Mouse (Mus musculus) gastrocnemius, postnatal 36 days (tissue): ENCODE data around the gene Cox19. TPM values are rescaled to one million over a fixed set of nuclear protein-coding genes. Genes with fewer than 3 reads are reported as not detected.
"Not testable (repeated sequence)": the region's sequence is repeated elsewhere in the genome, so short reads cannot be mapped to it uniquely, and the experiment has no call there.

Experiments used
- DNase-seq, 2 experiments: peaks; one replicate each; pipeline ENCODE4 v3.0.0; 2022
- intact Hi-C: fragments of 180-260 bp; cut with DNase I; formaldehyde crosslinking; loops from one replicate; pipeline ENCODE4 v1.15.1; 2025
- total RNA-seq, 2 experiments: library from RNA; stranded (reverse); gene quantifications; 2 replicates each; pipeline ENCODE4 v1.2.3; 2021

Gene Cox19
- total RNA-seq, 2 experiments from 2014 or later: 52.8 to 68.3 TPM

DNA sequence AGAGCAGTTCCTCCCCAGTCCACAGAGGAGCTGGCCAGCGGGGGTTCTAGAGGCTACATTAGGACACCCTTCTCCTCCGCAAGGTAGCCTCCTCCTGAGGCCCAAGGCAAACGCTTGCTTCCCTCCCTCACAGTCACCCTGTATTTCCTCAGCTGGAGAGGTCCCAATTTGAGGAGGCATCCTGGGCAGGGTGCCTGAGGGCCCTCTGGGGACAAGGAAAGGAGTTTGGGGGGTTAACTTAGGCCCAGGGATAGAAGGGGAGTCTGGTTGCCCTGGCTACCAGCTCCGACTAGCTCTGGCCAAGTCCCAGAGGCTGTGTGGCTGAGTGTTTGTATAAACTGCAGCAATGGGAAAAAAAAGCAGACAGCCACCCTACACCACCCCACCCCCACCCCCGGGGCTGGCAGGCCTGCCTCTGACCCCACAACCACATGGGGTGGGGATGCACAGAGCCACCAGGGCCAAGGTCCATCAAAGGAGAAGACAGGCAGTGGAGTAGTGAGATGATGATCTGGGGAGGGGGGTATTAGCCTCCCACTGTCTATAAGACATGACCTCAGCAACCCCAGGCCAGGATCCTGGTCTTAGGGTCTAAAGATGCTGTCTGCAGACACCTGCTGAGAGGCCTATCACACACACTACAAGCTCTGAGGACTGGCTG is 13.8 kb upstream of the Cox19 start:
- intact Hi-C loops: loop anchor here (2.0 to 5.0 kb wide), 3 partner anchors 32 to 97 kb away; partner anchors contain the start of gene 3110082I17Rik

DNA sequence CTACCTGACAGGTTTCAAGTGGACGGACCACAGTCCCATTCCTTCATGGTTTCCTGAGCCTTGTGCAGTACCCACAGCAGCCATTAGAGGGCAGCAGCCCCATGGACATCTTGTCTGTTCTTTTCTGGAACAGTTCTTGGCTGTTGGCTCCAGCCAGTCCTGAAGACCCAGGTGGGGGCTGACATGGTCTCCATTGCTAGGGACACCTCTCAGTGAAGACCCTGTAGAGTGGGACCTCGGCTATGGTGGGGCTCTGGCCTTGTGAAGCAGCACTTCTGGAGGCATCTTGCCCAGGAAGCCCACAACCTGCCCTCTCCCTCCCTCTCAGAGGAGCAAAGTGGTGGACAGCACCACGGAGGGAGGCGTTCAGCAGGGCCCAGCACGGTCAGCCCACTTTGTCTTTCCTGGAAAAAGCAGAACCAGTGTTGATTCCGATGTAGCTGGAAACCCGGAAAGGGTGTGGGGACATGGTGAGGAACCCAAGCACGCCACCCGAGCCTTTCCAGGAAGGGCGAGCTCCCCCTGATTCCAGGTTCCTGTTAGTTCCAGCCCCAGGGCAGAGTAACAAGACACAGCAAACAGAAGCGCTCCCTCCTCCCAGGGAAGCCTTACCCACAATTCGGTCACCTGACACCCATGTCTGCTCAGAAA is 13.2 kb upstream of the Cox19 start:
- intact Hi-C loops: loop anchor here (2.0 to 5.0 kb wide), 3 partner anchors 32 to 98 kb away; partner anchors contain the start of gene 3110082I17Rik
- DNase-seq: peak; percentile 86 to 93

More for the DNA sequence above, 13.8 kb upstream of the Cox19 start:
- no peak for DNase-seq

- no peak for DNase-seq
- intact Hi-C loops: loop anchor here (2.0 to 5.0 kb wide), 4 partner anchors 33 to 141 kb away; partner anchors contain the start of gene 3110082I17Rik
These were observed 12.6 kb upstream of the Cox19 start for GRCm38 (mm10) chr5:139363858-139364257.

GRCm38 (mm10) chr5:139359244-139359643 is 8.0 kb upstream of the Cox19 start:
- intact Hi-C loops: no loop called here
- DNase-seq: no peak

DNA sequence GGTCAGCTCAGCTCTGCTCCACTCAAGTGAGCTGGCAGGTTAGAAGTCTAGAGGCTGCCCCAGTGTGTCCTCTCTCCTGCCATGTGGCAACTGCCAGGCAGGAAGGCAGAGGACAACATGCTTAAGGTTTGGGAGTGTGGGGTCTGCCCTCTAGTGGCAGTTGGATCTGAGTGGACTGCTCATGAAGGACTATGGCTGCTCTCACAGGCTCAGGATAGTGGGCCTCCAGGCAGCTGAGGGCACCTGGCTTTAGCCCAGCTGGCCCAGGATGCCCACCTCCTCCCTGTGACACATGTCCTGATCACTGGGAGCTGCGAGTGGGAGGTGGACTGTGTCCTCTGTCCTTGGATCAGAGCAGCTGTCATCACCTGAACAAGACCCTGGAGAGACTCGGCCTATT is 7.4 kb upstream of the Cox19 start:
- no peak for DNase-seq

GRCm38 (mm10) chr5:139355235-139355772 is 4.1 kb upstream of the Cox19 start:
- DNase-seq: peak; percentile 70 to 76
- intact Hi-C loops: loop anchor here (1.0 kb wide), 1 partner anchor 23 kb away; no protein-coding TSS in a partner anchor

More for the DNA sequence above, 7.4 kb upstream of the Cox19 start:
- intact Hi-C loops: no loop called here

DNA sequence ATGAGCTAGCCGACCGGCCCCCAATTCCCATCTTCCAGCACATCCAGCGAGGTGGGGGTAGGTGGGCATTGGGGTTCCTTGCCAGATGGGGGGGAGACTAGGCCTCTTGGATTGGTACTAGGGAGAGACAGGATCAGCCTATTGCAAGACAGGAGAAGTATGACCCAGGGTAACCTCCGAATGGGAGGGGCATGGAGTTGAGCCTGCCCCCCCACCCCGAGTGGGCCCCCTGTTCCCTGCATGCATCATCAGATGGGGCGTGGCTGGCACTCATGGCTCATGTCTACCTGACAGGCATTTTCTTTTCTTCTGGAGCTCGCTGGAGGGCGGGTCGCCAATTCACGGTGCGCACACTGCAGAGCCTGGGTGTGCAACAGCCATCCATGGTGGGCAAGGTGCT is 2.7 kb upstream of the Cox19 start:
- no peak for DNase-seq
- intact Hi-C loops: no loop called here

- intact Hi-C loops: no loop called here
- no peak for DNase-seq
These were observed 2.3 kb upstream of the Cox19 start for GRCm38 (mm10) chr5:139353496-139353895.

GRCm38 (mm10) chr5:139352317-139352716 is 1.1 kb upstream of the Cox19 start, which contains the start of gene Cyp2w1:
Cyp2w1 (plus strand) TSS chr5:139352617.
- no peak for DNase-seq
- intact Hi-C loops: no loop called here

DNA sequence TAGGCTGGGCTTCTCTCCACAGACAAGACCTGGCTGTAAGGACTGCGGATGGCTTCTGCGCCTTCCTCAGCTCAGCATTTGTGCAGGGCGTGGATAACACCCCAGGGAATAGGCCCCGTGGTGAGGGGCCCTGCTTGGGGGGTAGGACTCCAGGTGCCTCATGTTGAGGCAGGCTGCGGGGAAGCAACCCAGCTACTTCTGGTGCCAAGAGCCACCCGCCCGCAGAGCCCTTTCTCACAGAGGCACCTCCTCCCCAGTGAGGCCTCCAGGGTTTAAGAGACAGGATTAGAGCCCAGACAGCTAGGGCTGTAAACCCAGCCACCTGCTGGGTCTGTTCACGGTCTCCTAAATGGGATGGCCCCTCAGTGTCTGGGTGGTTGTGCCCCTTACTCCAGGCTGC is 410 bp upstream of the Cox19 start:
- intact Hi-C loops: no loop called here
- DNase-seq: no peak

GRCm38 (mm10) chr5:139349713-139350112 is 1.5 kb downstream of the Cox19 start:
- no peak for DNase-seq
- intact Hi-C loops: no loop called here

- intact Hi-C loops: no loop called here
- DNase-seq: no peak
These were observed 4.0 kb downstream of the Cox19 start for GRCm38 (mm10) chr5:139347225-139347624.

DNA sequence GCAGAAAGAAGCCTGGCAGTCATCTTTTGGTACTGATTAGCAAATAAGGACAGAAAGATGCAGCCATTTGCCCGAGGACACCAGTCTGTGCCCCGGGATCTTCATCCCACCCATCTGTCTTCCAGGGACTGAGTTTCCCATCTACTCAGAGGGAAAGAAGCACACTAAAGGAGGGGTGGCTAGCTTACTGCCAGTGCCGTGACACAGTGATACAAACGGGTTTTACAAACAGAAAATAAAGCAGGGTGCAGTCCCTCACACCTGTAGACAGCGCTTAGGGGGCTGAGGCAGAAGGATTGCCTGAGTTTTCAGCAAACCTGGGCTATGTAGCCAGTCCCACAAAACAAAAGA is 5.9 kb downstream of the Cox19 start:
- DNase-seq: no peak
- intact Hi-C loops: no loop called here

DNA sequence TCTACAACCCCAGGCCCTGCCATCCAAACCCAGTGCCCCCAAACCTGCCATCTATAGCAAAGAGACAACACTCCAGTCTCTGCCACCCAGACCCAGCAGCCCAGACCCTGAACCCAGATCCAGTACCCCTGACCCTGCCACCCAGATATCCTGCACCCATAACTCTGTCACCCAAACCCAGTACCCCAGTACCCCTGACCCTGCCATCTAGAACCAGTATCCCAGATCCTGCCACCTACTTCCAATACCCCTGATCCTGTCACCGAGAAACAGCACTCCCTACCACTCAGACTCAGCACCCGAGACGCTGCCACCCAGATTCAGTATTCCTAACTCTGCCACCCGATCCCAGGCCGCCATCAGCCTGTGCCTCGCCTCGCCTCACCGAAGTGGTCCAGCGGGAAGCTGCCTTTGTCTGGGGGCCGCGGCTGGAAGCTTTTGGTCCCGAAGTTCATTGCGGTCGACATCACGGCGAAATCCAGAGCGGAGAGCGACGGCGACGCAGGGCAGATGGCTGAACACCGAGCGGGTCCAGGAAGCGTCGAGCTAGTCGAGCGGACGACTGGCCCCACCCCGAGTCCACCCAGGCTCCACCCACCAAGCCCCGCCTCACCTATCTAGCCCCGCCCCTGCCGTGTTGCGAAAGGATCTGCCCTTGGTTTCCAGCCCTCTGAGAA is 6.4 kb downstream of the Cox19 start:
- intact Hi-C loops: no loop called here
- peak; percentile 97 for DNase-seq

- peak; percentile 67 to 71 for DNase-seq
- intact Hi-C loops: no loop called here
These were observed 7.1 kb downstream of the Cox19 start for GRCm38 (mm10) chr5:139344021-139344686.

DNA sequence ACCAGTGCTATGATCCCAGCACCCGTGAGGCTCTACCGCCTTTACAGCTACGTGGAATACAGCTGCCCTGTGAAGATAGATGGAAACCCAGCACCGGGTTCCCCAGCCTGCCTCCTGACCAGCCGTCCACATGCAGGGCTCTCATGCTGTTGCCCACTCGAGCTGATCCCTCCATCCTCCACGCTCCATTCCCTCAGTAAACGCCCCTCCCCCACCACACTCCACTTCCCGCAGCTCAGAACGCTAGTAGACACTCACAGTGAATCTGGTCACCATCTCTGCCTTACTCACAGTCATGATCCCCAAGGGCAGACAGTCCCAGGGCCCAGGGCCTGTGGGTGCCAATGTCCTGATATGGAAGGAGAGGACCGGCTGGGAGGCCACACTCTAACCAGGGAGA is 12.3 kb downstream of the Cox19 start:
- no peak for DNase-seq
- intact Hi-C loops: no loop called here

DNA sequence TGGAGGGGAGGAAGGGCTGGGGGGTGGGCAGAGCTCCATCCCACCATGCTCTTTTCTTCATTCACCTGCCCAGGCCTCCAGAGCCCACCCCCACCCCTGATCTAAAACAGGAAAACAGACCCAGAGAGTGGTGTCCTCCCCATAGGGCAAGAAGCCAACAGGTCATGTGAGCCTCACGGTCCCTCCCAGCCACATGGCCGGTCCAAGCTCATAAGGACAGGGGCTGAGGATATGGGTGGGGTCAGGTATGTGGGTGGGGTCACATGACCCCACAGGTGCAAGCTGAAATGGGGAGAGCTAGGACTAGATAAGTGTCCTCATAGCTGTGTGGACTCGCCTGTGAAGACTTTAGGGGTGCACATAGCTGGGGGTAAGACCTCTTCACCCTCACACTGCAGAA is 12.8 kb downstream of the Cox19 start:
- intact Hi-C loops: no loop called here
- DNase-seq: no peak

GRCm38 (mm10) chr5:139337826-139338370 is 13.3 kb downstream of the Cox19 start:
- intact Hi-C loops: no loop called here
- DNase-seq: no peak

DNA sequence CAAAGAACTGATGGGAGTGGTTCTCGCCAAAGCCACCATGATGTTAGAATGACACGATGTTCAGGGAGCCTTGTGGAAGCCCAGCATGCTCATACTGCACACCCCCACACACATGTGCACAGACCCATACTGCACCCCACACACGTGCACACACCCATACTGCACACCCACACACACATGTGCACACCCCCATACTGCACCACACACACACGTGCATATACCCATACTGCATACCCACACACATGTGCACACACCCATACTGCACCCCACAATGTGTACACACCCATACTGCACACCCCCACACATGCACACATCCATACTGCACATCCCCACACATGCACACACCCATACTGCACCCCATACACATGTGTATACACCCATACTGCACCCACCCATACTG is 15.6 kb downstream of the Cox19 start:
- DNase-seq: no peak
- intact Hi-C loops: no loop called here

GRCm38 (mm10) chr5:139334394-139334793 is 16.8 kb downstream of the Cox19 start:
- intact Hi-C loops, DNase-seq: not testable (repeated sequence)
